In the genomic region with DNA sequence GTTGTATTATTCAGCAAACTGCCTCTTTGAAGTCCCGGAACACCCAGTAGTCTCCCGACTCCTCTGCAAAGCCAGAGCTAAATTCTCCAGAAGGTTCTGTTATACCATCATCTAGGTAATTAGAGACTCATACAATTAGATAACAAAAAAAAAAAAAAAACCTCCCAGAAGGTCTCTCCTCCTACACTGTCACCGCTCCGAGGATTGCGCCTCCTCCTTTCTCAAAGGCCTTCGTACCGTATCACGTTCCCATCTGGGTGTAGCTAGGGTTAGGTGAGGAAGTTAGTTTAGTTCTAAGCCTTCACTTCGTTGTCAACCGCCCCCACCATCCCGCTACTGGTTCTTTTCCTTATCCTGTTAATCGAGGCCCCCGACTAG, we compare ENCODE assay signal across 9 mouse cellular contexts. TPM values are rescaled to one million over a fixed set of nuclear protein-coding genes. Genes with fewer than 3 reads are reported as not detected.
A peak's percentile ranks its signal among the peaks of the same experiment; 100 is the strongest.
DNase-seq lines count a peak whose midpoint lies in the region; ATAC-seq and TF ChIP-seq lines count a peak whose summit lies in the region.
"Had no signal": no experiment of that assay in that cellular context is flagged by ENCODE, and none has a peak within 500 bp of the region (broad histone marks: within the 10 kb centered on the region; RNA-seq: fewer than 3 reads in every experiment).

No protein-coding gene starts in this region.

- no peak for TF ChIP-seq EP300 in heart, adult 2 months (IDR thresholded peaks at IDR 0.05; ENCODE audit: insufficient read depth, low read depth, low read length)

- no peaks in the 10 kb centered on the region for H3K9me3 ChIP-seq in E14TG2a.4 (ENCODE audit: low read length)
- no peaks in the 10 kb centered on the region for H3K9me3 ChIP-seq in forebrain, postnatal 0 days (ENCODE audit: low read length)

- peak overlapping the region; percentile 99 for H3K27ac ChIP-seq in heart, adult 2 months
- H3K27ac ChIP-seq in forebrain, postnatal 0 days (ENCODE audit: low read depth, low read length): peak overlapping the region; percentile 98; the same call in 1 of the 2 replicates
- H3K27ac ChIP-seq in macrophage: peak overlapping the region; percentile 87

- intact Hi-C loops in heart, adult 2 months (cut with DNase I): no loop called here
- intact Hi-C loops in heart, postnatal 14 days (cut with DNase I): no loop called here
- intact Hi-C loops in left cerebral cortex, postnatal 36 days (cut with DNase I): loop anchor here (5.0 kb wide), 1 partner anchor 157 kb away; no protein-coding TSS in a partner anchor

- WGBS in heart, adult 2 months: 4% methylated on average over 13 of the region's 13 CpGs
- 4% methylated on average over 13 of the region's 13 CpGs for WGBS in forebrain, postnatal 0 days
- WGBS in macrophage (ENCODE audit: missing documents): under 1% methylated on average over 11 of the region's 13 CpGs

- no peaks in the 10 kb centered on the region for H3K79me2 ChIP-seq in heart, adult 2 months (replicated peaks; ENCODE audit: control insufficient read depth, insufficient read depth, low read length)
- H3K79me2 ChIP-seq in macrophage (ENCODE audit: inconsistent target): peaks cover 52% of the 10 kb centered on the region

- peak; percentile 21 for ATAC-seq in forebrain, postnatal 0 days

- H3K4me1 ChIP-seq in heart, adult 2 months (ENCODE audit: control insufficient read depth, insufficient read depth, low read length): peaks cover 1% of the 10 kb centered on the region; the same call in 1 of the 2 replicates
- peaks cover 15% of the 10 kb centered on the region for H3K4me1 ChIP-seq in E14TG2a.4 (replicated peaks; ENCODE audit: low read depth, low read length)
- 0 out of 2 replicates have a peak, but pooled peaks cover 9% of the 10 kb centered on the region for H3K4me1 ChIP-seq in forebrain, postnatal 0 days (ENCODE audit: insufficient read depth)

- H3K4me3 ChIP-seq in heart, adult 2 months: peak overlapping the region; percentile 76
- H3K4me3 ChIP-seq in E14TG2a.4 (replicated peaks; ENCODE audit: low read length): peak overlapping the region; percentile 82
- peak overlapping the region; percentile 87 for H3K4me3 ChIP-seq in forebrain, postnatal 0 days (ENCODE audit: low read depth, low read length)
- peak overlapping the region; percentile 84 for H3K4me3 ChIP-seq in macrophage (ENCODE audit: inconsistent target)

- peak overlapping the region; percentile 39 for H3K9ac ChIP-seq in heart, adult 2 months (ENCODE audit: low read depth, low read length)
- H3K9ac ChIP-seq in forebrain, postnatal 0 days: peak overlapping the region; percentile 97

- DNase-seq in heart, adult 2 months: no peak
- DNase-seq in heart, postnatal 14 days: no peak
- DNase-seq in forebrain, postnatal 0 days: no peak
- no peak for DNase-seq in right cerebral cortex, postnatal 36 days (ENCODE audit: low spot score in 2 of 2)
- DNase-seq in left cerebral cortex, postnatal 36 days (ENCODE audit: low spot score in 2 of 2): no peak
- DNase-seq in gastrocnemius, postnatal 25 days: no peak

- no peaks in the 10 kb centered on the region for H3K27me3 ChIP-seq in heart, adult 2 months (ENCODE audit: control insufficient read depth, insufficient read depth, low read length)
- H3K27me3 ChIP-seq in E14TG2a.4 (ENCODE audit: insufficient read depth, low read length): peaks cover 5% of the 10 kb centered on the region
- H3K27me3 ChIP-seq in forebrain, postnatal 0 days (ENCODE audit: insufficient read depth, low read length): no peaks in the 10 kb centered on the region

- peak overlapping the region; percentile 74 for H3K4me2 ChIP-seq in forebrain, postnatal 0 days (ENCODE audit: low read depth)

- H3K36me3 ChIP-seq in heart, adult 2 months (ENCODE audit: control insufficient read depth, insufficient read depth, low read length): peaks cover 19% of the 10 kb centered on the region
- H3K36me3 ChIP-seq in E14TG2a.4 (ENCODE audit: insufficient read depth, low read length) (peaks cover 36% of the 10 kb centered on the region), macrophage (ENCODE audit: inconsistent target) (peaks cover 33% of the 10 kb centered on the region)
- peaks cover 25% of the 10 kb centered on the region for H3K36me3 ChIP-seq in forebrain, postnatal 0 days (ENCODE audit: insufficient read depth)

- no peak for TF ChIP-seq CTCF in heart, adult 2 months (IDR thresholded peaks at IDR 0.05)
- no peak for TF ChIP-seq CTCF in E14TG2a.4 (conservative IDR thresholded peaks at IDR 0.05; ENCODE audit: low read length)
- no peak for TF ChIP-seq CTCF in forebrain, postnatal 0 days (IDR thresholded peaks at IDR 0.05; ENCODE audit: low read depth)

- TF ChIP-seq POLR2A in heart, adult 2 months (IDR thresholded peaks at IDR 0.05; ENCODE audit: insufficient read depth, low read depth, low read length): no peak

RNA-seq across cellular contexts. Expression of a gene that starts 0.9 kb away (rescaled TPM):
- 10 to 100 TPM; 40.6 to 43.1 TPM for total RNA-seq in heart, adult 2 months (2021)
- 15.6 and 24.8 TPM in 2 replicates for polyA plus RNA-seq in heart, adult 2 months (2012; rRNA removed)
- total RNA-seq in heart, postnatal 14 days (2021): 10 to 100 TPM; 42.1 to 42.3 TPM
- 13.7 and 16.5 TPM in 2 replicates for total RNA-seq in forebrain, postnatal 0 days (2014; rRNA removed)
- 16.6 and 22.1 TPM in 2 replicates for polyA plus RNA-seq in forebrain, postnatal 0 days (2015; fragmentation: Nextera tagmentation; extraction: Ambion mirVana)
- 100 to 1,000 TPM in 6 of 26 experiments, 10 to 100 TPM in 20; 51.3 to 115 (median 93.9) TPM for total RNA-seq in macrophage (2018; cell fraction: chromatin; rRNA removed)
- 10 to 100 TPM; 34.4 to 46.2 (median 38.6) TPM for total RNA-seq in macrophage (2018; cell fraction: cytosol; rRNA removed)
- total RNA-seq in macrophage (2018; cell fraction: nucleus; rRNA removed): 10 to 100 TPM; 44.1 to 96.5 (median 70.3) TPM
- polyA plus RNA-seq in macrophage (2018): 26.2 to 32.5 TPM (median 27.2 TPM) in 3 replicates
- total RNA-seq in left cerebral cortex, postnatal 36 days (2021): 10 to 100 TPM; 67.1 to 75.2 TPM
- 10 to 100 TPM; 31.6 to 40.1 TPM for total RNA-seq in gastrocnemius, postnatal 25 days (2021)

RNA-seq across cellular contexts. Expression of a gene that starts 10.5 kb away (rescaled TPM):
- 10 to 100 TPM; 15.5 to 15.6 TPM for total RNA-seq in heart, adult 2 months (2021)
- polyA plus RNA-seq in heart, adult 2 months (2012; rRNA removed): 15.0 and 18.8 TPM in 2 replicates
- 10 to 100 TPM; 21.7 to 24.1 TPM for total RNA-seq in heart, postnatal 14 days (2021)
- total RNA-seq in forebrain, postnatal 0 days (2014; rRNA removed): 44.6 and 48.8 TPM in 2 replicates
- 9.7 and 13.1 TPM in 2 replicates for polyA plus RNA-seq in forebrain, postnatal 0 days (2015; fragmentation: Nextera tagmentation; extraction: Ambion mirVana)
- 100 to 1,000 TPM in 14 of 26 experiments, 10 to 100 TPM in 12; 44.3 to 144 (median 110) TPM for total RNA-seq in macrophage (2018; cell fraction: chromatin; rRNA removed)
- 10 to 100 TPM; 11.0 to 25.7 (median 18.9) TPM for total RNA-seq in macrophage (2018; cell fraction: cytosol; rRNA removed)
- 100 to 1,000 TPM in 7 of 26 experiments, 10 to 100 TPM in 19; 31.3 to 127 (median 68.4) TPM for total RNA-seq in macrophage (2018; cell fraction: nucleus; rRNA removed)
- polyA plus RNA-seq in macrophage (2018): 17.2 to 24.0 TPM (median 17.3 TPM) in 3 replicates
- 10 to 100 TPM; 37.5 to 43.2 TPM for total RNA-seq in left cerebral cortex, postnatal 36 days (2021)
- total RNA-seq in gastrocnemius, postnatal 25 days (2021): 10 to 100 TPM; 15.1 to 15.5 TPM

RNA-seq across cellular contexts. Expression of a gene that starts 35.4 kb away (rescaled TPM):
- total RNA-seq in heart, adult 2 months (2021): under 1 TPM in 1 of 2 experiments, not detected in 1; 0.55 TPM
- 0.68 and 0.88 TPM in 2 replicates for polyA plus RNA-seq in heart, adult 2 months (2012; rRNA removed)
- total RNA-seq in heart, postnatal 14 days (2021): under 1 TPM in 1 of 2 experiments, not detected in 1; 0.65 TPM
- not detected in 2 replicates for total RNA-seq in forebrain, postnatal 0 days (2014; rRNA removed)
- polyA plus RNA-seq in forebrain, postnatal 0 days (2015; fragmentation: Nextera tagmentation; extraction: Ambion mirVana): not detected in 2 replicates
- 1 to 10 TPM in 22 of 26 experiments, not detected in 4; 1.3 to 7.5 (median 2.5) TPM for total RNA-seq in macrophage (2018; cell fraction: chromatin; rRNA removed)
- not detected for total RNA-seq in macrophage (2018; cell fraction: cytosol; rRNA removed)
- 1 to 10 TPM in 19 of 26 experiments, under 1 TPM in 1, not detected in 6; 0.89 to 5.5 (median 2.2) TPM for total RNA-seq in macrophage (2018; cell fraction: nucleus; rRNA removed)
- polyA plus RNA-seq in macrophage (2018): 0.22 TPM in 1 of 3 replicates, not detected in the others
- total RNA-seq in left cerebral cortex, postnatal 36 days (2021): 1 to 10 TPM in 1 of 2 experiments, under 1 TPM in 1; 0.67 to 1.6 TPM
- 1 to 10 TPM; 1.3 to 1.4 TPM for total RNA-seq in gastrocnemius, postnatal 25 days (2021)

RNA-seq across cellular contexts. Expression of a gene that starts 50.0 kb away (rescaled TPM):
- not detected for total RNA-seq in heart, adult 2 months (2021)
- polyA plus RNA-seq in heart, adult 2 months (2012; rRNA removed): not detected in 2 replicates
- total RNA-seq in heart, postnatal 14 days (2021): not detected
- total RNA-seq in forebrain, postnatal 0 days (2014; rRNA removed): not detected in 2 replicates
- not detected in 2 replicates for polyA plus RNA-seq in forebrain, postnatal 0 days (2015; fragmentation: Nextera tagmentation; extraction: Ambion mirVana)
- not detected for total RNA-seq in macrophage (2018; cell fraction: chromatin; rRNA removed)
- total RNA-seq in macrophage (2018; cell fraction: cytosol; rRNA removed): not detected
- not detected for total RNA-seq in macrophage (2018; cell fraction: nucleus; rRNA removed)
- polyA plus RNA-seq in macrophage (2018): not detected in 3 replicates
- total RNA-seq in left cerebral cortex, postnatal 36 days (2021): not detected
- not detected for total RNA-seq in gastrocnemius, postnatal 25 days (2021)
- polyA plus RNA-seq: gonadal fat pad, adult 2 months had no signal
